Mouse (Mus musculus) spleen, adult 2 months (tissue): ENCODE data around the gene Fuca1. TPM values are rescaled to one million over a fixed set of nuclear protein-coding genes. Genes with fewer than 3 reads are reported as not detected.

ENCODE experiments used
- DNase-seq, 2 experiments: peaks; one replicate each; pipeline versions ENCODE4 v3.0.0 to v3.0.0-alpha.2; 2012 to 2021; ENCODE audit warnings: low spot score in 2 of 2, low read depth in 1 of 2
- H3K27ac ChIP-seq: fragments of 200-500 bp; 2 replicates; pipeline ENCODE4 v1.5.1; 2012; ENCODE audit warnings: low read length, inconsistent platforms; ENCODE audit not compliant: insufficient read depth
- H3K27me3 ChIP-seq: fragments of 200-500 bp; 2 replicates; pipeline ENCODE4 v1.6.1; 2012; ENCODE audit warnings: mild to moderate bottlenecking, moderate library complexity, low read length, inconsistent platforms; ENCODE audit not compliant: control insufficient read depth, insufficient read depth
- H3K36me3 ChIP-seq: fragments of 200-500 bp; 2 replicates; pipeline ENCODE4 v1.6.1; 2012; ENCODE audit warnings: mild to moderate bottlenecking, low read length, inconsistent platforms; ENCODE audit not compliant: control insufficient read depth, insufficient read depth
- H3K4me1 ChIP-seq: fragments of 200-500 bp; 2 replicates; pipeline ENCODE4 v1.6.1; 2011; ENCODE audit warnings: inconsistent platforms; ENCODE audit not compliant: control insufficient read depth, insufficient read depth, insufficient read length
- H3K4me3 ChIP-seq: fragments of 200-500 bp; 2 replicates; pipeline ENCODE4 v1.5.1; 2011; ENCODE audit warnings: mild to moderate bottlenecking, inconsistent platforms; ENCODE audit not compliant: insufficient read depth, insufficient read length; ENCODE audit errors: extremely low read depth
- CTCF ChIP-seq: fragments of 200-500 bp; IDR thresholded peaks from 2 replicates; pipeline ENCODE4 v1.5.1; 2011; ENCODE audit warnings: mild to moderate bottlenecking, inconsistent platforms; ENCODE audit not compliant: insufficient read depth, insufficient read length, insufficient replicate concordance; ENCODE audit errors: extremely low read depth
- POLR2A ChIP-seq: fragments of 200-500 bp; IDR thresholded peaks from 2 replicates; pipeline ENCODE4 v1.6.1; 2011; ENCODE audit warnings: low read depth, low read length, inconsistent platforms
- WGBS: fragments of 180-500 bp; shearing (Covaris S2); methylation state at CpG from one replicate; pipeline ENCODE4 v1.1.7; 2018; 5-methylcytosine and 5-hydroxymethylcytosine counted together
- polyA plus RNA-seq: library from polyadenylated mRNA; depleted of rRNA; stranded (reverse); fragments of >200 nt; gene quantifications from 2 replicates; pipeline ENCODE4 v1.2.3, GENCODE M21; 2012

The Fuca1 gene
- polyA plus RNA-seq, 1 experiment: 45.7 TPM

DNA sequence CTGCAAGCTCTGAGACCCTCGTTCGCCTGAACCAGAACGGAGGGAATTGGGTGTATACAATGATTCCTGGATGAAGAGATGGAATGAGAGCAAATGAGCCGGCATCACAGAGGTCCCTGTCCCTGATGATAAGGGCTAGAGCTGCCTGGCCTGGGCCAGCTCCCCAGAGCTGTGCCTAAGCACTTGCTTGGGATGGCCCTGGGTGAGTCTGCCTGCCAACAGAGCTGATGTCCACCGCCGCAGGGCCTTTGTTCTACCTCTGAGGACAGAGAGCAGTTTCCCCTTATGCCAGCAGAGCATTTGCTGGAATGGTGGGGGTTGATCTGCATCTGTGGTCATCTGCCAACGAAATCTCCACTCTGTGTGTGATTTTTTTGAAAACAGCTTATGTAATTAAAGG, 41.7 kb downstream of the Fuca1 start:
- H3K36me3 ChIP-seq: peaks cover 21% of the 10 kb centered on the region
- peaks cover 8% of the 10 kb centered on the region; the same call in 1 of the 2 replicates for H3K4me1 ChIP-seq
- 93% methylated on average over 7 of the region's 7 CpGs for WGBS
- H3K27me3 ChIP-seq: no peaks in the 10 kb centered on the region
- H3K27ac ChIP-seq: no peak overlapping the region
- TF ChIP-seq POLR2A (no peak), CTCF (no peak)
- no peak for DNase-seq
- no peak overlapping the region for H3K4me3 ChIP-seq

DNA sequence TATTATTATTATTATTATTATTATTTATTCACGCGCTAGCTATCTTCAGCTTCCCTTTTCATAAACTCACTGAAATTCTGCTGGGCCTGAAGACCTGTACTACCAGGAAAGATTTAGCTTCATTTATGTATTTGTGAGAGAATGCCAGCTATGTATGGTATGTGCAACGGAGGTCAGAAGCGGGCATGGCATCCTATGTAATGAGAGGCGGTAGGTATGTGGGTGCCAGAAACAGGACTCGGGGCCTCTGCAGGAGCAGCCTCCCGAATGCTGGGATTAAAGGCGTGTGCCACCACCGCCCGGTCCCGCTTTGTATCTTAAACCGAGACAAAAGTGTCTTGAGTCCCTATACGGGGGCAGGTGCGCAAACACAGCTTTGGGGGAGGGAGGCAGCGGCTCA, 42.4 kb downstream of the Fuca1 start:
- Histone ChIP-seq H3K4me1 (peaks cover 8% of the 10 kb centered on the region; the same call in 1 of the 2 replicates), H3K36me3 (peaks cover 23% of the 10 kb centered on the region)
- 9% methylated on average over 15 of the region's 15 CpGs for WGBS

DNA sequence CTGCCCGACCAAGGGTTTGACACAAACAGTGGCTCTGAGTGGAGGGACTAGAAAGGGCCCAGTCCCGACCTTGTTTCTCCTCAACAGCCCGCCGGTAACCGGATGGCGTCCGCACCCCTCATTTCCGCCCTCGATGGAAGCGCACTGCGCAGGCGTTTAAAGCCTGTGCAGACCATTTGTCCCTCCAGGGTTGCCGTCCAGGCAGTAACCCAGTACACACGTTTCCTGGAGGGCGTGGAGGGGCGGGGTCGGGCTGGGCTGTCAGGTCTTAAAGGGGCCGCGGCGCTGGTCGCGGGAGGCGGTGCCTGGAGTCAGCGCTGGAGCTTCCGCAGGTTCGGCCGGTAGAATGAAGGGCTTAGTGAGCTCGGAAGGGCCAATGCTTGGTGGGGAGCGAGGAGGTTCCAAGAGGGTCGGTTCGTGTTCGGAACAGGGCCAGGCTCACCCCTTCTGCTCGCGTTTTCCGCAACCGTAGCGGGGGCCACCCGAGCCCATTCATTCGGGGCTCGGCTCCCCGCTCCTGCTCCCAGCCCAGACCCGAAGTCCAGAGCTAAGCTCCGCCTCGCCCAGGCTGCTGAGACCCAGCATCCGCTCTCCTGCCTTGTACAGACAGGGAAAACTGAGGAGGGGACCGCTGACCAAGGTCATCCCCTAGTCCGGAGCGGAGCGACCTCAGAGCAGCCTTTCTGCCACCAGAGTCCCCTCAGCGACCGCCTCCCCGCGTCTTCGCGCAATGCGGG, 43.1 kb downstream of the Fuca1 start, which contains the start of gene Gale:
TSS of gene Gale (plus strand) at position 271 of the 737 bp plus-strand sequence.
- H3K36me3 ChIP-seq: peaks cover 23% of the 10 kb centered on the region
- peak within 1 kb of the TSS; percentile 72 for H3K4me3 ChIP-seq
- DNase-seq: peak; percentile 95 to 97
- WGBS: under 1% methylated on average over 56 of the region's 56 CpGs
- TF ChIP-seq POLR2A (peak; percentile 95), CTCF (no peak)
- peaks cover 8% of the 10 kb centered on the region; the same call in 1 of the 2 replicates for H3K4me1 ChIP-seq
- H3K27ac ChIP-seq: peak within 1 kb of the TSS; percentile 94
- H3K27me3 ChIP-seq: no peaks in the 10 kb centered on the region

More for the DNA sequence above, 42.4 kb downstream of the Fuca1 start:
- TF ChIP-seq POLR2A: no peak
- TF ChIP-seq CTCF: no peak
- H3K27me3 ChIP-seq: no peaks in the 10 kb centered on the region
- DNase-seq: no peak
- peak overlapping the region; percentile 94 for H3K27ac ChIP-seq
- H3K4me3 ChIP-seq: peak overlapping the region; percentile 72

DNA sequence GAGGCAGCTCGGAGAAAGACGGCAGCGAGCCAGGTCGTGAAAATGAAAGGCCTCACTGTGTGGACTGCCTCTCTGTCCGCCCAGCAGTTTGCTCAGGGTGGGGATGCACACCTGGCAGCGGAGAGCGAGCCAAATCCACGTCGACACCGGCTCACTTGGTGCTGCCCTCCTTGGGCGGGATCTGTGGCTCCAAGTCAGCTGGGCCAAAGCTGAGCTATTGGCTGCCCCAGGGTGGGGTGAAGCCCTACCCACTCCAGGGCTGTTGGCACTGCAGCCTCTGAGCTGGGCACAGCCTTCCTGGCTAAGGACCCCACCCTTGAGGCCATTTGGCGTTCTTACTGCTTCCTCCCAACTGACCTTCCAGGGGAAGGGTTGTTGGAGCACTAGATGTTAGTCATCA, 43.9 kb downstream of the Fuca1 start:
- no peaks in the 10 kb centered on the region for H3K27me3 ChIP-seq
- peaks cover 8% of the 10 kb centered on the region; the same call in 1 of the 2 replicates for H3K4me1 ChIP-seq
- WGBS: 3% methylated on average over 12 of the region's 12 CpGs
- no peak overlapping the region for H3K27ac ChIP-seq
- no peak for DNase-seq
- no peak for TF ChIP-seq CTCF
- no peak for TF ChIP-seq POLR2A
- peak overlapping the region; percentile 70; the same call in 1 of the 2 replicates for H3K4me3 ChIP-seq
- peaks cover 25% of the 10 kb centered on the region for H3K36me3 ChIP-seq

DNA sequence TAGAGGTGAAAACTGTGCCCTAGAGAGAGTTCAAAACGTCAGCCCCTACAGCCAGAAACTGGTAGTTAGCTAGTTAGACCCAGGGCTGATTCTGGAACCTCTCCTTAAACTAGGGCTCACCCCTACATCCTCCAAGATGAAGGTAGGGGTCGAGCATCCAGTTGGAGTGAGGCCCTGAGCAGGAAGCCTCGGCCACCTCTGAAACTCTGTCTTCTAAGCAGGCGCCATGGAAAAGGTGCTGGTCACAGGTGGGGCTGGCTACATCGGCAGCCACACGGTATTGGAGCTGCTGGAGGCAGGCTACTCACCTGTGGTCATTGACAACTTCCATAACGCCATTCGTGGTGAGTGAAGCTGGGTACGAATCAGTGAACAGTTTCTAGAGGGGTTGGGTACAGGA, 44.6 kb downstream of the Fuca1 start:
- peaks cover 31% of the 10 kb centered on the region for H3K36me3 ChIP-seq
- no peak overlapping the region for H3K27ac ChIP-seq
- TF ChIP-seq POLR2A: no peak
- no peak for TF ChIP-seq CTCF
- H3K4me3 ChIP-seq: no peak overlapping the region
- H3K27me3 ChIP-seq: no peaks in the 10 kb centered on the region
- 84% methylated on average over 9 of the region's 9 CpGs for WGBS
- DNase-seq: no peak
- peaks cover 8% of the 10 kb centered on the region; the same call in 1 of the 2 replicates for H3K4me1 ChIP-seq

DNA sequence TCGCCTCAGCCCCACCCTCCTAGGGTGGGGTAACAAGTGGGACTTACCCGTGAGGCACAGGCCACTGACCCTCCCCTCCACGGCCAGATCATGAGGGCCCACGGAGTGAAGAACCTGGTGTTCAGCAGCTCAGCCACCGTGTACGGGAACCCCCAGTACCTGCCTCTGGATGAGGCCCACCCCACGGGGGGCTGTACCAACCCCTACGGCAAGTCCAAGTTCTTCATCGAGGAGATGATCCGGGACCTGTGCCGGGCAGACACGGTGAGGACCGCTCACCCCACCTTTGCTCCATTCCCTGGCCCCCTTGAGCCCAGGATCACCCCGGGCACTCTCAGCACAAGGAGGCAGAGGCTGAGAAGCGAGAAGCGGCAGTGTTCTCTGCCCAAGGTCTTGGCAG, 45.7 kb downstream of the Fuca1 start:
- 95% methylated on average over 16 of the region's 16 CpGs for WGBS
- TF ChIP-seq POLR2A: no peak
- no peak for TF ChIP-seq CTCF
- Histone ChIP-seq H3K27me3 (no peaks in the 10 kb centered on the region), H3K4me3 (no peak overlapping the region), H3K4me1 (peaks cover 8% of the 10 kb centered on the region; the same call in 1 of the 2 replicates), H3K27ac (no peak overlapping the region), H3K36me3 (peaks cover 31% of the 10 kb centered on the region)
- no peak for DNase-seq
